Mouse (Mus musculus) spleen, adult 2 months (tissue): ENCODE measurements around the gene Rnaseh2a. TPM values are rescaled to one million over a fixed set of nuclear protein-coding genes. Genes with fewer than 3 reads are reported as not detected.

Experiments
- DNase-seq, 2 experiments: peaks; one replicate each; pipeline versions ENCODE4 v3.0.0 to v3.0.0-alpha.2; 2012 to 2021; ENCODE audit warnings: low spot score in 2 of 2, low read depth in 1 of 2
- H3K27ac ChIP-seq: fragments of 200-500 bp; 2 replicates; pipeline ENCODE4 v1.5.1; 2012; ENCODE audit warnings: low read length, inconsistent platforms; ENCODE audit not compliant: insufficient read depth
- H3K27me3 ChIP-seq: fragments of 200-500 bp; 2 replicates; pipeline ENCODE4 v1.6.1; 2012; ENCODE audit warnings: mild to moderate bottlenecking, moderate library complexity, low read length, inconsistent platforms; ENCODE audit not compliant: control insufficient read depth, insufficient read depth
- H3K36me3 ChIP-seq: fragments of 200-500 bp; 2 replicates; pipeline ENCODE4 v1.6.1; 2012; ENCODE audit warnings: mild to moderate bottlenecking, low read length, inconsistent platforms; ENCODE audit not compliant: control insufficient read depth, insufficient read depth
- H3K4me1 ChIP-seq: fragments of 200-500 bp; 2 replicates; pipeline ENCODE4 v1.6.1; 2011; ENCODE audit warnings: inconsistent platforms; ENCODE audit not compliant: control insufficient read depth, insufficient read depth, insufficient read length
- H3K4me3 ChIP-seq: fragments of 200-500 bp; 2 replicates; pipeline ENCODE4 v1.5.1; 2011; ENCODE audit warnings: mild to moderate bottlenecking, inconsistent platforms; ENCODE audit not compliant: insufficient read depth, insufficient read length; ENCODE audit errors: extremely low read depth
- CTCF ChIP-seq: fragments of 200-500 bp; IDR thresholded peaks from 2 replicates; pipeline ENCODE4 v1.5.1; 2011; ENCODE audit warnings: mild to moderate bottlenecking, inconsistent platforms; ENCODE audit not compliant: insufficient read depth, insufficient read length, insufficient replicate concordance; ENCODE audit errors: extremely low read depth
- POLR2A ChIP-seq: fragments of 200-500 bp; IDR thresholded peaks from 2 replicates; pipeline ENCODE4 v1.6.1; 2011; ENCODE audit warnings: low read depth, low read length, inconsistent platforms
- WGBS: fragments of 180-500 bp; shearing (Covaris S2); methylation state at CpG from one replicate; pipeline ENCODE4 v1.1.7; 2018; 5-methylcytosine and 5-hydroxymethylcytosine counted together
- polyA plus RNA-seq: library from polyadenylated mRNA; depleted of rRNA; stranded (reverse); fragments of >200 nt; gene quantifications from 2 replicates; pipeline ENCODE4 v1.2.3, GENCODE M21; 2012

Gene Rnaseh2a
- polyA plus RNA-seq, 1 experiment, result 34.2 TPM

DNA sequence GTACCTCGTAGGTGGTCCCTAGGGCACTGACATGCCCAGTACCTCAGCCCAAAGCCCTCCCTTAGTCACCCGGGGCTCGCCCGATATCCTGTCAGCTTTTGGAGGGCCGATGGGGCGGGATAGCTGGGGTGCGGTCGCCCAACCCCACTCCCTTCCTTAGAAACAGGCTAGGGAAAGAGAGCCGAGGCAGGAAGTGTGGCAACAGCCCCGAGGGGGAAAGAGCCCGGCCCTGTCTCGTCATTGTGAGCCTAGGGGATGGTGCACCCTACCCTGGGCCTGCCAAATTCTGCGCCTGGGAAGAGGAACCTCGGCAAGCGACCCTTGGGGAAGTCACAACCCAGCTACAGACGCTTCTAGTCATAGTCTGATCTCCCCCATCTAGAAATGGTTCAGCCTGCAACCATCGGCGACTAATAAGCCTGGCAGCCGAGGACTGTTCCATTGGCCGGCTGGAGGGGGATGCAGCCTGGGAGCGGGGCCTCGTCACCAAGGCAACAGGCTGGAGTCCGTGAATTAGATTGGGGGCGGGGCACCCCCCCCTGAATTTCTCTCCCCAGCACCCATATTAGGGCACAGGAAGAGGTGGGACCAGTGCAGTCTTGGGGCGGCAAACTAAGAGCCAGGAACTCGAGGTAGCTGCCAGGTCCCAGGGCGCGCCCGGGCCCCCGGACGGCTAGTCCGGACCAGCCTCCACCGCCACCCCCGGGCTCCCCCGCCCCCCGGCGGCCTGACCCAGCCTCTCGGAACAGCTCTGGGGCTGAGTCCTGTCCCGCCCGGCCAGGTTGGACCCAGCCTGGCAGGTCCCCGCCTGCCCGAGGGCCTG, 10.2 kb upstream of the Rnaseh2a start:
- Histone ChIP-seq H3K4me3 (peak overlapping the region; percentile 50), H3K27me3 (no peaks in the 10 kb centered on the region), H3K4me1 (peaks cover 34% of the 10 kb centered on the region), H3K27ac (peak overlapping the region; percentile 96), H3K36me3 (no peaks in the 10 kb centered on the region)
- peak; percentile 49 for TF ChIP-seq POLR2A
- no peak for TF ChIP-seq CTCF
- WGBS, result 3% methylated on average over 40 of the region's 42 CpGs
- peak; percentile 93 to 97 for DNase-seq

DNA sequence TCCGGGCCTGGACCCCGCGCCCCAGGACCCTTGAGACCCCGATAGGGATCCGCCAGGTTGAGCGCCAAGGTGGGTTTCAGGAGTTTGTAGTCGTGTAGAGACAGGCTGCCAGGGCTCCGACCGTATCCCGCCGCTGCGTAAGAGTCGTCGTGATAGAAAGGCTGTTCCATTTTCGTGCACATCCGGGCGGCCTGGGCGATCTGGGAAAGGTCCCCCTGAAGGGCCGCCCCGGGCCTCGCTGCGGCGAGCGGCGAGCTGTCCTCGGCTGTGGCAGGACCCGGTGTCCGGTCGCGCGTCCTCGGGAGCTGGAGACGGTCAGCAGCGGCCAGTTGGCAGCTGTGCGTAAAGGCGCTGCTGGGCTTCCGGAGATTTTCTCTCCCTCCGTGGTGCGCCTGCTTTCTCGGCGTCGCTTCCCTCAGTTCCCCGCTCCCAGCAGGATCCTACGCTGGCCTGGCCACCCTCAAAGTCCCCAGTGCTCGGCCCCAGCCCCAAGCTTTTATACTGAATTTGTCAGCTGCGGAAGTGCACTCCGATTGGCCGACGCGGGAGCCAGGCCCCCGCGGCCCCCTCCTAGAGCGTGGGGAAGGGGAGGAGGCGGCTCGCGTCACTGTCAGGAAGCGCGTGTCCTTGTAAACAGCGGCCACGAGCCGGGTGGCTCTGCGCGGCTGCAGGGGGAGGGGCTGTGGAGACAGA, 8.8 kb upstream of the Rnaseh2a start, which contains the start of gene Junb:
Gene Junb, minus strand, starts transcription at position 471 of the 693 bp plus-strand sequence.
- Histone ChIP-seq H3K36me3 (no peaks in the 10 kb centered on the region), H3K4me3 (peak within 1 kb of the TSS; percentile 74), H3K27ac (peak within 1 kb of the TSS; percentile 96), H3K27me3 (no peaks in the 10 kb centered on the region), H3K4me1 (peaks cover 25% of the 10 kb centered on the region)
- peak; percentile 100 for TF ChIP-seq POLR2A
- TF ChIP-seq CTCF, result no peak
- DNase-seq, result peak; percentile 95 to 96
- WGBS, result under 1% methylated on average over 63 of the region's 63 CpGs

DNA sequence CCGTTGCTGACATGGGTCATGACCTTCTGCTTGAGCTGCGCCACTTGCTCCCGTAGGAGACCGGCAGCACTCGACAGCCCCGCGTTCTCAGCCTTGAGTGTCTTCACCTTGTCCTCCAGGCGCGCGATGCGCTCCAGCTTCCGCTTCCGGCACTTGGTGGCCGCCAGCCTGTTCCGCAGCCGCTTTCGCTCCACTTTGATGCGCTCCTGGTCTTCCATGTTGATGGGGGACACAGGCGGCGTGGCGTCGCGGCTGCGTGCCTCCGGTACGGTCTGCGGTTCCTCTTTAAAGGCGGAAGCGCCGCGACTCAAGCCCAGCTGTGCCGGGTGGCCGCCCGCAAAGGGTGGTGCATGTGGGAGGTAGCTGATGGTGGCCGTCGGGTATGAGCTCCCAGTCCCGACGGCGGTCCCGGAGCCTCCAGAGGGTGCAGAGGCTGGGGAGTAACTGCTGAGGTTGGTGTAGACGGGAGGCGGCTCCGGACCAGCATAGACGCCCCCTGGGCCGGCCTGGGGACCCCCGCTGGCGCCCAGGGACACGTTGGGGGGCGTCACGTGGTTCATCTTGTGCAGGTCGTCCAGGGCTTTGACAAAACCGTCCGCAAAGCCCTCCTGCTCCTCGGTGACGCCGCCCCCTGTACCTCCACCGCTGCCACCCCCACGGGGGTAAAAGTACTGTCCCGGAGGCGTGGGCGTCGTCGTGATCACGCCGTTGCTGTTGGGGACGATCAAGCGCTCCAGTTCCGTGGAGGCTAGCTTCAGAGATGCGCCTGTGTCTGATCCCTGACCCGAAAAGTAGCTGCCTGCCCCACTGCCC, 8.1 kb upstream of the Rnaseh2a start:
- WGBS, result under 1% methylated on average over 69 of the region's 70 CpGs
- H3K4me1 ChIP-seq, result peaks cover 23% of the 10 kb centered on the region
- TF ChIP-seq POLR2A (no peak; the same call in 1 of the 2 replicates), CTCF (no peak)
- H3K36me3 ChIP-seq, result no peaks in the 10 kb centered on the region
- peak in 1 of 2 experiments; percentile 76 for DNase-seq
- peak overlapping the region; percentile 96 for H3K27ac ChIP-seq
- H3K27me3 ChIP-seq, result no peaks in the 10 kb centered on the region
- peak overlapping the region; percentile 74 for H3K4me3 ChIP-seq

- Histone ChIP-seq H3K27ac (peak overlapping the region; percentile 96), H3K27me3 (no peaks in the 10 kb centered on the region), H3K4me1 (peaks cover 15% of the 10 kb centered on the region), H3K36me3 (no peaks in the 10 kb centered on the region), H3K4me3 (peak overlapping the region; percentile 74)
- no peak for DNase-seq
- WGBS, result 2% methylated on average over 25 of the region's 25 CpGs
- TF ChIP-seq POLR2A (no peak; the same call in 1 of the 2 replicates), CTCF (no peak)
Observed at GRCm38 (mm10) chr8:84976763-84977434, 7.3 kb upstream of the Rnaseh2a start.

DNA sequence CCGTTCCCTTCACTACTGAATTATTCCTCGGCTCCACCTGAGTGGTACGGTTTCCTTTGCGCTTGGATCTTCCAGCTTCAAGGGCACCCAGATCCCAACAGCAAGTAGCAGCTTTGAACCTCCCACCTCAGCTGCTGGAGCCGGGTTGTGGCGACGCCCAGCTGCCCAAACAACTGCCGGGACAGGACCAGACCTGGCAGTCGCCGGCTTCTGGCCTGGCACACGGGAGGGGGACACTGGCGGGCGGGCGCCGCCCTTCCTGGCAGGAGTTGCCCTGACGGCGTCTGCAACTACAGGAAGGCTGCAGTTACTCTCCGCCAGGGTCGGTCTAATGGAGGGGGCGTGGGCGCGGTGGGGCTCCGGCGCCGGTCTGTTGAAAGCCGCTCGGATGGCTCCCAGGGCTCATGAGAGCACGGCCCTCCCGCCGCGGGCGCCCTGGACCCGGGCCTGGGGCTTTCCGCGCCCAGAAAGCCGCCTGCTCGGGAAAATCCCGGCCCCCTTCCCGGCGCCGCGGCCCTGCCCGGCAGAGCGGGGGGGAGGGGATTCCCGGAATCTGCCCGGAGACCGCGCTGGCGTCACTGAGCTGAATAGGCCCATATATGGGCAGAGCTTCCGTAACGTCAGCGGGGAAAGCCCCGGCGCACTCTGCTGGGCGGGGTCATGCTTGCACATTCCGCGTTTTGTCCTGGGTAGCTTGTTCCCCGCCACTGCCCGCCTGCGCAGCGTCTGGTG, 6.6 kb upstream of the Rnaseh2a start:
- H3K27ac ChIP-seq, result peak overlapping the region; percentile 96
- no peaks in the 10 kb centered on the region for H3K36me3 ChIP-seq
- H3K27me3 ChIP-seq, result no peaks in the 10 kb centered on the region
- TF ChIP-seq CTCF (no peak), POLR2A (peak; percentile 74; the same call in 1 of the 2 replicates)
- peaks cover 12% of the 10 kb centered on the region for H3K4me1 ChIP-seq
- H3K4me3 ChIP-seq, result peak overlapping the region; percentile 74
- 1% methylated on average over 60 of the region's 61 CpGs for WGBS
- DNase-seq, result peak; percentile 88 to 93

- no peaks in the 10 kb centered on the region for H3K36me3 ChIP-seq
- no peak overlapping the region for H3K4me3 ChIP-seq
- DNase-seq, result peak in 1 of 2 experiments; percentile 74
- H3K27ac ChIP-seq, result peak overlapping the region; percentile 87
- peaks cover 5% of the 10 kb centered on the region; the same call in 1 of the 2 replicates for H3K4me1 ChIP-seq
- TF ChIP-seq POLR2A (no peak), CTCF (peak; percentile 89; the same call in 1 of the 2 replicates)
- 37% methylated on average over 7 of the region's 7 CpGs for WGBS
- H3K27me3 ChIP-seq, result no peaks in the 10 kb centered on the region
Observed at GRCm38 (mm10) chr8:84975434-84975833, 5.9 kb upstream of the Rnaseh2a start.
